Mouse (Mus musculus): Measurements from ENCODE around the gene Pik3r5. TPM values are rescaled to one million over a fixed set of nuclear protein-coding genes. Genes with fewer than 3 reads are reported as not detected.

Gene Pik3r5
- total RNA-seq (2021), result under 1 TPM; 0.43 to 0.56 TPM
- long read RNA-seq, experiment 1, full-length matches to known transcripts, result 1 of 3 reads
- long read RNA-seq, experiment 1, partial matches to known transcripts, result 2 of 3 reads
- long read RNA-seq, experiment 1, other reads (novel, unspliced or antisense), result 0 of 3 reads
- long read RNA-seq, experiment 2, result 0 reads

DNA sequence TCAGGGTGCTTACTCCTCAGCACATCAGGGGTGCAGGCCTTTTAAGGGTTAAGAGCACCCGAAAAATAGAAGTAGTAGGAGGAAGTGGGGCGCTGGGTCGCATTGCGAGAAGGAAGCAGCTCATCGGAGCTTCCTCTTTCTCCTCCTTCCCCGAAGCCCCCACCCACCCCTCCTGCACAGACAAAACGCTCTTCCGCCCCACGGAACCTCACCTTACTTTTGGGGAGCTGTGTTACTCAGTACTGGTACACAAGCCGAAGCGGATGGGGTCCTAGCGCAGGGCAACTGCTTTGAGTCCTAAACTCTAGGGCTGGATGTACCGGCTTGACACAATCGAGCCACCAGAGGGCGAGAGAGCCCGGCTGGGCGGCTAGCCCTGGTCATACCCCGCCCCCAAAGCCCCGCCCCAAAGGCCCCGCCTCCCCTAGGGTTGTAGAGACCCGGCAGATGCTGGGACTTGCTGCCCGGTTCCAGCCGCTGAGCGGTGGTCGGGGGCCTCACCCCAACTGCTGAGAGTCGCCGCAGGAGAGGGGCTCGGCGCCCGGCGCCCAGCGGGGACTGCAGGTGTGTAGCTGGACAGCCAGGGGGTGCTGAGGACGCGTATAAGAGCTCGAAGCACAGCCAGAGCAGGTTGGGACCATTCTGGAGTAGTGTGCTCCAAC is at the start of gene Pik3r5:
Gene Pik3r5, plus strand, starts transcription at position 423 of the 662 bp plus-strand sequence.
- Histone ChIP-seq H3K4me3 (peak within 1 kb of the TSS; percentile 72), H3K27ac (peak within 1 kb of the TSS; percentile 54)
- intact Hi-C loops (cut with DNase I), result no loop called here
- peak; percentile 84 for TF ChIP-seq CTCF (IDR thresholded peaks at IDR 0.05)
- peak; percentile 81 for DNase-seq

DNA sequence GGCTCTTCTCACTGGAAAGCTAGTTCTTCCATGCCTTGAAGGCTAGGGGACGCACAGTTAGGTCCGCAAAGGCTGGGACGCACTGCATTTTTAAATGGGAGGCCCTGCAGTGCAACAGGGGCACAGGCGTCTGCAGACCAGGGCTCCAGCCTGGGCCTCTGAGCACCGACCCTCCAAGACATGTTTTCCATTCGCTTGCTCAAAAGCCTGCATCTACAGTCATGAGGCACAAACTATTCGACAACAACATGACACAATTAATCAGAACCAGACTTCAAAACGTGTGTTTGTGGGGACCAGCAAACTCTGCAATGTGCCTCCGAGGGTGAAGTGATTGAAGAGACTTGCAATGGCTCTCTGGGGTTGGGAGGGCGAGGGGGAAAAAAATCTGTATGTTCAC is 48.4 kb upstream of the Pik3r5 start:
- DNase-seq, result no peak
- intact Hi-C loops (cut with DNase I), result no loop called here
- H3K27ac ChIP-seq, result no peak overlapping the region
- 0 out of 2 replicates have a peak overlapping the region, but pooled peaks have one; percentile 0 for H3K4me3 ChIP-seq
- no peak for TF ChIP-seq CTCF (IDR thresholded peaks at IDR 0.05)

DNA sequence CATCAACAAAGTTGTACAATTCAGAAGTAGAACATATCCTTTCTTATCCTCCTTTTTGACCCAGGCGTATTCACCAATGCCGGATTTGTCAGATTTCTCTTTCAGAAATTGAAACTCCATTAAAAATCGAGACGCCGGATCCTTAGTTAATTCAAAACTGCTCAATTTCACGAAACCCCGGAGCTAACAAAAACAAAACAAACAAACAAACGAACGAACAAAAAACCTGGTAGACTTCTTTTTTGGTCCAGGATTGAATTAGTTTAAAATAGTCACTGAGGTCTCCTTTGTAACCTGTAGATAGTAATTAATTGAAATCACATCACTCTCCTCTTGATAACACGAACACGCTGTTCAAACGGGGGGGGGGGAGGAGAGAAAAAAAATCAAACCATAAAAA is 47.8 kb upstream of the Pik3r5 start:
- no peak for DNase-seq
- Histone ChIP-seq H3K4me3 (peak overlapping the region; percentile 79), H3K27ac (0 out of 2 replicates have a peak overlapping the region, but pooled peaks have one; percentile 16)
- TF ChIP-seq CTCF (IDR thresholded peaks at IDR 0.05), result no peak
- intact Hi-C loops (cut with DNase I), result no loop called here

DNA sequence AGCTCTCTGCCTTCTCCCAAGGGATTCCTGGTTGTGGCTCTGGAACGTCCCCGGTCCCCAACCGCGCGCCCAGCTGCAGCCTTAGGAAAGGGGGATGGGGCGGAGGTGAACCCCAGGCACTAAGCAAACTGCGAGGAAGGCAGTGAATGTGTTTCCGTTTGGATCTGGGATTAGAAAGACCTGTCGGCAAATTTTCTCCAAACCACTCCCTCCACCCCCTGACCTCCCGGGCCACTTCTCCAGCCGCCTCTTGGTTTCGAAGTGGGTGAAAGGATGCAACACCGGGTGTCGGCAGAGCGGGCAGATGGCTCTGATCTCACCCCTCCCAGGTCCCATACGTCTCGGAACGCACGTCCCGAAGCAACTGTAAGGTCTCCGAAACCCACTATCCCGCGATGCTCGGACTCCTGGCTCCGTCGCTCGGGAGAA is 47.3 kb upstream of the Pik3r5 start:
- Histone ChIP-seq H3K4me3 (peak overlapping the region; percentile 79), H3K27ac (0 out of 2 replicates have a peak overlapping the region, but pooled peaks have one; percentile 16)
- no peak for TF ChIP-seq CTCF (IDR thresholded peaks at IDR 0.05)
- DNase-seq, result no peak
- intact Hi-C loops (cut with DNase I), result no loop called here

DNA sequence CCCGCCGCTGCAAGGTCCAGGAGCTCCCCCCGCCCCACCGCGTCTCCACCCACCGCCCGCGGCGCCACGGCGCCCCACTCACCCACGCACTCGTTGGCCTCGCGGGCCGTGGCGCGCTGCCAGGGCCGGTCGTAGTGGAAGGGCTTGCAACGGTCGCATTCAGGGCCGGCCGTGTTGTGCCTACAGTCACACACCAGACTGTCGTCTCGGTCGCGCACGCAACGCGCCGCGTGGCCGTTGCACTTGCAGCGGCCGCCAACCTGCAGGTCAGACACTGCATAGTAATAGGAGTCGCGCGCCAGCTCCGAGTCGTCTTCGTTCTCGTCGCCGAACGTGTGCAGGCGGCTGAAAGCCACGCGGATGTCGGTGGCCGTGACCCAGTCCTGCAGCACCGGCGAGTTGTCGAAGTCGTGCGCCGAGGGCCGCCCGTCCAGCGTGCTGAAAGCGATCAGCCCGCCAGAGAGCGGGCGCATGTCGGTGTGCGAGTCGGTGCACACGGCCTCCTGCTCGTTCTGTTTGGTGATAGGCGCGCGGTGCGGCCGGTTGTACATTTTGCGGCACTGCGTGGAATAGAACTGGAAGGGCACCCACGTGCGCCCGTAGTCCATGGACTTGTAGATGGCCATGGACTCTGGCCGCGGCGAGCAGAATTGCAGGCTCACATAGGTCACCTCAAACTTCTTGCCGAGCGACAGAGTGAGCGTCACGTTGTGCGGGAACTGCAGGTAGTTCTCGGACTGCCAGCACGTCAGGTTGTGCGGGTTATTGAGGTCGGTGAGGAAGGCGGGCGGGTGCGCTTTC is 46.7 kb upstream of the Pik3r5 start:
- no peak for TF ChIP-seq CTCF (IDR thresholded peaks at IDR 0.05)
- Histone ChIP-seq H3K4me3 (peak overlapping the region; percentile 79), H3K27ac (peak overlapping the region; percentile 81; the same call in 1 of the 2 replicates)
- DNase-seq, result peak; percentile 56
- intact Hi-C loops (cut with DNase I), result no loop called here

DNA sequence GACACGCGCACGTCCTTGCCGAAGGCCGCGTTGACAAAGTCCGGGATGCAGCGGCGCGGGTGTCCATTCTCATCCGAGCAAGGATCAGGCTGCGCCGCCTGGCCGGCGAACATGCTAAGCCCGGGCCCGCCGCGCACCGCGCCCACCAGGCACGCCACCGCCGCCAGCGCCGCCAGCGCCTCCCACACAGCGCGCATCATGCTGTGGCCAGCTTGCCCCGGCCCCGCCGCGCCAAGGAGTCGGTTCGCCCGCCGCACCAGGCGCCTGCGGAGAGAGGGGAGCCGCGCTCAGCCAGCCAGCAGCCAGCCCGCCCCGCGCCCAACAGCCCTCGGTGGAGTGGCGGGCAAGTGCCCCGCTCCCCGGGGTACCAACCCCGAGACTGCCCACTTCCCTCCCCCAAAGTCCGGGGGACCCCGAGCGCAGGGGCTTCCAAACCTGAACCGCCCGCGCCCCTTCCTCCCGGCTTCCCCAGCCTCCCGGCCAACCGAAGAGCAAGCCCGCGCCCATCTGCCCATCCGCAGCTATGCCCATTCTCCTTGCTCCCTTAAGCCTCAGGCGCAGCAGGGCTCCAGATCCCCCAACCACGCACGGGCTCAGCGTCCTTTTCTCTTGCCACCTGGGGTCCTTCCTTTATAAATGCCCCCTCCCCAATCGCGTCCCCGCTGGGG is 45.9 kb upstream of the Pik3r5 start:
- intact Hi-C loops (cut with DNase I), result no loop called here
- no peak for TF ChIP-seq CTCF (IDR thresholded peaks at IDR 0.05)
- H3K27ac ChIP-seq, result peak overlapping the region; percentile 81
- peak; percentile 63 for DNase-seq
- peak overlapping the region; percentile 79 for H3K4me3 ChIP-seq

DNA sequence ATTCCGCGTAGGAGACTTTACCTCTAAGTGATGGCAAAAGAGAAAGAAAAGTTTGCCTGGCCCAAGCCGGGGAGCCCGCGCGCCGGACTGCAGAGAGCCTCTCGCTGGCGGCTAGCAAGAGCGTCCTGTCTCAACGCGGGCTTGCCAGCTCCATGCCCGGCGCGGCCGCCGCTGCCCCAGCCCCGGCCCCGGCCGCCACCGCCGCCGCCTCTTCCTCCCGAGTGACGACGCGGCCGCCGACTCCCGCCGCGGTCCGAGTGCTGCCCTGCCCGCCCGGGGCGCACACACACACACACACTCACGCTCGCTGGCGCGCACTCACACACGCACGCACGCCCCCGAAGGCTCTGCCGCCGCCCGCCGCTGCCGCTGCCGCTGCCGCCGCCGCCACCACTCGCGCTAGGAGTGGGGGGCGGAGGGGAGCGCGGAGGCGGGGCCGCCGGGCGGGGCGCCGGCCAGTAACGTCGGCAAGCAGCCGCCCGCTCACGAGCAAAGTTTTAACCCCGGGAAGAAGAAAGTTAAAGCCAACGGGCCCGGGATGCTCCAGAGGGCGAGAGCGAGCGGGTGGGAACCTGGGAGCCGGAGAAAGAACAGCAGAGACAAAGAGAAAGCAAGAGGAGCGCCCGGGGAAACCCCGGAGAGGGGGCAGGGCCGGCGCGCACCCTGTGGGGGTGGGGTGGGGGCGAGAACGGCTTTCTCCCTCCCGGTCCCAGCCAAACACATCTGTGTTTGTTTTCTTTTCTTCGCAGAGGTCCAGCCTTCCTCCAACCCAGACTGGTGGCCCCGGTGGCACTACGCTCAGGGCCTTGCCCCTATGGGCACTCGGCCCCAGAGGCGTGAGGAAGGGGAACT is 45.1 kb upstream of the Pik3r5 start:
- H3K27ac ChIP-seq, result peak overlapping the region; percentile 81
- no peak for TF ChIP-seq CTCF (IDR thresholded peaks at IDR 0.05)
- peak overlapping the region; percentile 79 for H3K4me3 ChIP-seq
- intact Hi-C loops (cut with DNase I), result no loop called here
- peak; percentile 77 for DNase-seq

DNA sequence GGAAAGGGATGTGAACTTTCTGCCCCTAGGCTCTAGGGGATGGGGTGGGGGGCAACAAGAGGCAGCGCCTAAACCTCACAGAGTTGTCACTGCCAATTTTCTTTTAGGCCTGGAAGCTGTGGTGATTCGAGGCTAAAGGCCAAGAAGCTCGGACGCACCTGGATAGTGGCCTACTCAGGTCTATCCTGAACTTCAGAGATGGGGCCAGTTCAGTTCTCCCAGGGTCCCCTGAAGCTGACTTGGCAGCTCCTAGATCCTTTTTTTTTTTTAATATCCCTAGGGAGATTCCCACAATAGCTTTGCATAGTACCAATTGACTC is 44.5 kb upstream of the Pik3r5 start:
- no peak for TF ChIP-seq CTCF (IDR thresholded peaks at IDR 0.05)
- DNase-seq, result no peak
- Histone ChIP-seq H3K27ac (peak overlapping the region; percentile 81), H3K4me3 (peak overlapping the region; percentile 79)
- intact Hi-C loops (cut with DNase I), result no loop called here

DNA sequence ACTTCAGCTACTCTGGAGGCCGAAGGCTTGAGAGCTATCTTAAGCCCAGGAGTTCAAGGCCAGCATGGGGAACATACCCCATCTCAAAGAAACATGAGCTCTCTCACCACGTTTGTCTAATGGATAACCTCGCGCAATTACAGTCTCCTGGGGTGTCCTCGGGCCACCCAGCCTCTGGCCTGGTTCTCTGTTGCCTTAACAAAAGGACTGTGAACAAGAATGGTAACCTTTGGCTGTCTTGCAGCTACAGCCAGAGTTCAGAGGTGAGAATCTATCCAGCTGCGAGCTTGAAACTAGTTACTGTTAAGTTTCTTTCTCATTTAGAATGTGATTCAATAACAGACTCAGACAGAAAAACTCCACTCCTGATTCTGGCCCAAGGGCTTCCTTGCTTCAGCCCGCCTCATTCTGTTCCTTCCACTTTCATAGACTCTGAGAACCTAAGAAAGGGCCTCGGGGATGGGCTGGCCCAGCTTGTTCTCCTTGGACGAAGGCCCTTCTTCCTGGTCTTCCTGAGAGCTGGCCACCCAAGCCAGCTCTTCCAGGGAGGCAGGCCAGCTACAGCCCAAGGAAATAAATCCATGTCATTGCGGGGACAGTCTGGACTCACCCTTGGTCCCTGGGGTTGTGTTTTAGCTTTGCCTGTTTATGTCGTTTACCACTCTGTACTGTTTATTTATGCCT is 43.8 kb upstream of the Pik3r5 start:
- Histone ChIP-seq H3K4me3 (peak overlapping the region; percentile 17; the same call in 1 of the 2 replicates), H3K27ac (peak overlapping the region; percentile 56)
- peak; percentile 46 for DNase-seq
- intact Hi-C loops (cut with DNase I), result no loop called here
- no peak for TF ChIP-seq CTCF (IDR thresholded peaks at IDR 0.05)

DNA sequence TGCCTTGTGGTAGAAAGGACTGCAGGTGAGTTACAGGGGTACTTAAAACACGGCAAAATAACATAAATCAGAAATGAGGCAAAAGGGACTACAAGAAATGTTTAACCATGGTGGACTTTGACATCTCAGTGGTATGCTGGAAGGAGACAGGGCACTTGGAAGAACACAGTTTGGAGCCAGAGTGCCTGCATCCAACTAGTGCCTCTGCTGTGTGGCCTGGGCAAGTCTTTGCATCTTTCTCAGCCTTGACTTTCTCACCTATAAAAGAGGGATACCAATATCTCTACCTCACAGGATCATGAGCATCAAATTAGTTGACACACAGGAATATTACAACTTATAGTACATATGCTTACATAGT is 43.3 kb upstream of the Pik3r5 start:
- no peak for TF ChIP-seq CTCF (IDR thresholded peaks at IDR 0.05)
- Histone ChIP-seq H3K4me3 (no peak overlapping the region), H3K27ac (peak overlapping the region; percentile 56; the same call in 1 of the 2 replicates)
- no peak for DNase-seq
- intact Hi-C loops (cut with DNase I), result no loop called here

DNA sequence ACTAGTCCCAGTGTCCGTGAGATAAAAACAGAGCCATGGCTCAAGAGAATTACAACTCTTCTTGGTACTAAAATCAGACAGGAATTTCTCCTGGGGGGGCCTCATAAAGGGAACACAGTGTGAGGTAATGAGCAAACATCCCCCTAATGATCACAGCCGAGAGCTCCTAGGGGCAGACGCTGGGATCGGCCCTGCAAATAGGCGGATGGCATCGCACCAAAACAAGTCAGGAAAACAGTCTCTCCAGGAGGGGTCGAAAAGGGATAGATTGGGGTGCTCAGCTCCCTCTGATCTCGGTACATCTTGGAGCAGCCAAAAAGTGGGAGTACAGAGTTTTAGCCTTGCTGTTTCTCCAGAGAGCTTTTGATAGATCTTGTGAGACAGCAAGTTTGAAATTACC is 42.3 kb upstream of the Pik3r5 start:
- Histone ChIP-seq H3K27ac (no peak overlapping the region), H3K4me3 (no peak overlapping the region)
- DNase-seq, result no peak
- TF ChIP-seq CTCF (IDR thresholded peaks at IDR 0.05), result no peak
- intact Hi-C loops (cut with DNase I), result no loop called here
